Mouse (Mus musculus): ENCODE data around the gene Mx1. TPM values are rescaled to one million over a fixed set of nuclear protein-coding genes. Genes with fewer than 3 reads are reported as not detected.

Gene Mx1
- polyA plus RNA-seq, 1 experiment from 2014 or later = 0.39 TPM

- ATAC-seq (ENCODE audit: low read depth) = no peak
- no peaks in the 10 kb centered on the region for H3K36me3 ChIP-seq (ENCODE audit: control insufficient read depth, insufficient read depth)
- whole genome bisulfite sequencing (ENCODE audit: insufficient replicate concordance) = 43% methylated on average over 3 of the region's 3 CpGs
Measured at GRCm38 (mm10) chr16:97467472-97467871, 4.8 kb upstream of the Mx1 start.

GRCm38 (mm10) chr16:97466182-97466957, 3.7 kb upstream of the Mx1 start:
- Histone ChIP-seq H3K9me3 (replicated peaks; ENCODE audit: control insufficient read depth, low read length) (no peaks in the 10 kb centered on the region), H3K4me3 (ENCODE audit: low read depth, low read length) (no peak overlapping the region), H3K27ac (ENCODE audit: low read length) (no peak overlapping the region), H3K9ac (ENCODE audit: low read depth, low read length) (no peak overlapping the region), H3K27me3 (ENCODE audit: control insufficient read depth, insufficient read depth, low read depth, low read length) (no peaks in the 10 kb centered on the region), H3K4me1 (ENCODE audit: control insufficient read depth, low read depth, low read length) (no peaks in the 10 kb centered on the region), H3K4me2 (ENCODE audit: low read depth, low read length) (no peak overlapping the region), H3K36me3 (ENCODE audit: control insufficient read depth, insufficient read depth) (no peaks in the 10 kb centered on the region)
- WGBS (ENCODE audit: insufficient replicate concordance) = 34% methylated on average over 4 of the region's 4 CpGs
- ATAC-seq (ENCODE audit: low read depth) = no peak

More at GRCm38 (mm10) chr16:97467472-97467871, 4.8 kb upstream of the Mx1 start:
- Histone ChIP-seq H3K9me3 (replicated peaks; ENCODE audit: control insufficient read depth, low read length) (no peaks in the 10 kb centered on the region), H3K4me1 (ENCODE audit: control insufficient read depth, low read depth, low read length) (no peaks in the 10 kb centered on the region), H3K4me2 (ENCODE audit: low read depth, low read length) (no peak overlapping the region), H3K27ac (ENCODE audit: low read length) (no peak overlapping the region), H3K27me3 (ENCODE audit: control insufficient read depth, insufficient read depth, low read depth, low read length) (no peaks in the 10 kb centered on the region), H3K4me3 (ENCODE audit: low read depth, low read length) (no peak overlapping the region), H3K9ac (ENCODE audit: low read depth, low read length) (no peak overlapping the region)

GRCm38 (mm10) chr16:97461271-97461670, 1.4 kb downstream of the Mx1 start:
- ATAC-seq (ENCODE audit: low read depth) = no peak
- Histone ChIP-seq H3K4me1 (ENCODE audit: control insufficient read depth, low read depth, low read length) (no peaks in the 10 kb centered on the region), H3K4me2 (ENCODE audit: low read depth, low read length) (no peak overlapping the region), H3K27me3 (ENCODE audit: control insufficient read depth, insufficient read depth, low read depth, low read length) (no peaks in the 10 kb centered on the region), H3K36me3 (ENCODE audit: control insufficient read depth, insufficient read depth) (no peaks in the 10 kb centered on the region), H3K9ac (ENCODE audit: low read depth, low read length) (no peak overlapping the region), H3K9me3 (replicated peaks; ENCODE audit: control insufficient read depth, low read length) (no peaks in the 10 kb centered on the region), H3K27ac (ENCODE audit: low read length) (no peak overlapping the region), H3K4me3 (ENCODE audit: low read depth, low read length) (no peak overlapping the region)
- WGBS (ENCODE audit: insufficient replicate concordance) = 48% methylated on average over 2 of the region's 2 CpGs

GRCm38 (mm10) chr16:97459831-97460230, 2.9 kb downstream of the Mx1 start:
- Histone ChIP-seq H3K4me1 (ENCODE audit: control insufficient read depth, low read depth, low read length) (no peaks in the 10 kb centered on the region), H3K36me3 (ENCODE audit: control insufficient read depth, insufficient read depth) (no peaks in the 10 kb centered on the region), H3K9me3 (replicated peaks; ENCODE audit: control insufficient read depth, low read length) (no peaks in the 10 kb centered on the region), H3K9ac (ENCODE audit: low read depth, low read length) (no peak overlapping the region), H3K27ac (ENCODE audit: low read length) (no peak overlapping the region), H3K27me3 (ENCODE audit: control insufficient read depth, insufficient read depth, low read depth, low read length) (no peaks in the 10 kb centered on the region), H3K4me3 (ENCODE audit: low read depth, low read length) (no peak overlapping the region), H3K4me2 (ENCODE audit: low read depth, low read length) (no peak overlapping the region)
- ATAC-seq (ENCODE audit: low read depth) = no peak
- WGBS (ENCODE audit: insufficient replicate concordance) = 55% methylated on average over 1 of the region's 1 CpGs

GRCm38 (mm10) chr16:97447386-97447785, 15.3 kb downstream of the Mx1 start:
- Histone ChIP-seq H3K36me3 (ENCODE audit: control insufficient read depth, insufficient read depth) (no peaks in the 10 kb centered on the region), H3K9me3 (replicated peaks; ENCODE audit: control insufficient read depth, low read length) (no peaks in the 10 kb centered on the region), H3K4me1 (ENCODE audit: control insufficient read depth, low read depth, low read length) (no peaks in the 10 kb centered on the region), H3K27me3 (ENCODE audit: control insufficient read depth, insufficient read depth, low read depth, low read length) (no peaks in the 10 kb centered on the region), H3K4me3 (ENCODE audit: low read depth, low read length) (no peak overlapping the region), H3K4me2 (ENCODE audit: low read depth, low read length) (no peak overlapping the region), H3K9ac (ENCODE audit: low read depth, low read length) (no peak overlapping the region), H3K27ac (ENCODE audit: low read length) (no peak overlapping the region)
- no peak for ATAC-seq (ENCODE audit: low read depth)

- Histone ChIP-seq H3K36me3 (ENCODE audit: control insufficient read depth, insufficient read depth) (no peaks in the 10 kb centered on the region), H3K9ac (ENCODE audit: low read depth, low read length) (no peak overlapping the region), H3K4me2 (ENCODE audit: low read depth, low read length) (no peak overlapping the region), H3K27me3 (ENCODE audit: control insufficient read depth, insufficient read depth, low read depth, low read length) (no peaks in the 10 kb centered on the region), H3K4me1 (ENCODE audit: control insufficient read depth, low read depth, low read length) (no peaks in the 10 kb centered on the region), H3K9me3 (replicated peaks; ENCODE audit: control insufficient read depth, low read length) (no peaks in the 10 kb centered on the region), H3K4me3 (ENCODE audit: low read depth, low read length) (no peak overlapping the region), H3K27ac (ENCODE audit: low read length) (no peak overlapping the region)
- 37% methylated on average over 14 of the region's 14 CpGs for whole genome bisulfite sequencing (ENCODE audit: insufficient replicate concordance)
- peak; percentile 41; the same call in 1 of the 2 replicates for ATAC-seq (ENCODE audit: low read depth)
Measured at GRCm38 (mm10) chr16:97443670-97444263, 18.9 kb downstream of the Mx1 start.

- H3K9me3 ChIP-seq (replicated peaks; ENCODE audit: control insufficient read depth, low read length) = no peaks in the 10 kb centered on the region
- H3K36me3 ChIP-seq (ENCODE audit: control insufficient read depth, insufficient read depth) = no peaks in the 10 kb centered on the region
- no peaks in the 10 kb centered on the region for H3K27me3 ChIP-seq (ENCODE audit: control insufficient read depth, insufficient read depth, low read depth, low read length)
- 65% methylated on average over 9 of the region's 9 CpGs for WGBS (ENCODE audit: insufficient replicate concordance)
- H3K4me1 ChIP-seq (ENCODE audit: control insufficient read depth, low read depth, low read length) = no peaks in the 10 kb centered on the region
- no peak overlapping the region for H3K9ac ChIP-seq (ENCODE audit: low read depth, low read length)
- no peak overlapping the region for H3K27ac ChIP-seq (ENCODE audit: low read length)
- H3K4me3 ChIP-seq (ENCODE audit: low read depth, low read length) = no peak overlapping the region
- H3K4me2 ChIP-seq (ENCODE audit: low read depth, low read length) = no peak overlapping the region
- ATAC-seq (ENCODE audit: low read depth) = no peak
Measured at GRCm38 (mm10) chr16:97441967-97442366, 20.7 kb downstream of the Mx1 start.

- Histone ChIP-seq H3K4me1 (ENCODE audit: control insufficient read depth, low read depth, low read length) (no peaks in the 10 kb centered on the region), H3K9ac (ENCODE audit: low read depth, low read length) (no peak overlapping the region), H3K27me3 (ENCODE audit: control insufficient read depth, insufficient read depth, low read depth, low read length) (no peaks in the 10 kb centered on the region), H3K36me3 (ENCODE audit: control insufficient read depth, insufficient read depth) (no peaks in the 10 kb centered on the region), H3K9me3 (replicated peaks; ENCODE audit: control insufficient read depth, low read length) (no peaks in the 10 kb centered on the region), H3K4me3 (ENCODE audit: low read depth, low read length) (no peak overlapping the region), H3K4me2 (ENCODE audit: low read depth, low read length) (no peak overlapping the region), H3K27ac (ENCODE audit: low read length) (no peak overlapping the region)
- WGBS (ENCODE audit: insufficient replicate concordance) = 49% methylated on average over 3 of the region's 3 CpGs
- ATAC-seq (ENCODE audit: low read depth) = no peak
Measured at GRCm38 (mm10) chr16:97438191-97438590, 24.5 kb downstream of the Mx1 start.

GRCm38 (mm10) chr16:97437448-97438056, 25.2 kb downstream of the Mx1 start:
- H3K27ac ChIP-seq (ENCODE audit: low read length) = no peak overlapping the region
- H3K4me1 ChIP-seq (ENCODE audit: control insufficient read depth, low read depth, low read length) = no peaks in the 10 kb centered on the region
- WGBS (ENCODE audit: insufficient replicate concordance) = 32% methylated on average over 1 of the region's 1 CpGs
- no peak overlapping the region for H3K4me3 ChIP-seq (ENCODE audit: low read depth, low read length)
- H3K9ac ChIP-seq (ENCODE audit: low read depth, low read length) = no peak overlapping the region
- ATAC-seq (ENCODE audit: low read depth) = no peak
- H3K9me3 ChIP-seq (replicated peaks; ENCODE audit: control insufficient read depth, low read length) = no peaks in the 10 kb centered on the region
- no peaks in the 10 kb centered on the region for H3K27me3 ChIP-seq (ENCODE audit: control insufficient read depth, insufficient read depth, low read depth, low read length)
- H3K36me3 ChIP-seq (ENCODE audit: control insufficient read depth, insufficient read depth) = no peaks in the 10 kb centered on the region
- no peak overlapping the region for H3K4me2 ChIP-seq (ENCODE audit: low read depth, low read length)
